Mouse (Mus musculus): ENCODE measurements around the gene Gm13043.
"Not testable (repeated sequence)": the region's sequence is repeated elsewhere in the genome, so short reads cannot be mapped to it uniquely, and the experiment has no call there.

The Gm13043 gene

GRCm38 (mm10) chr4:143511043-143511442, at the start of gene Gm13043:
Gene Gm13043 (plus strand): TSS chr4:143511343.
- no peak for DNase-seq

- not testable (repeated sequence) for DNase-seq
These were observed 24.5 kb downstream of the Gm13043 start, which contains the start of gene Gm13040 for GRCm38 (mm10) chr4:143535654-143536053. Gene Gm13040 (plus strand): TSS chr4:143535954.

GRCm38 (mm10) chr4:143551400-143551799, 40.3 kb downstream of the Gm13043 start, which contains the start of the genes BC080695 and Gm13057:
Gene BC080695 (plus strand): TSS chr4:143551700.
Gene Gm13057 (plus strand): TSS chr4:143551709.
- DNase-seq: not testable (repeated sequence)

Data from right cerebral cortex, postnatal 4 days (tissue).